Mouse (Mus musculus) layer of hippocampus, postnatal 10 days (tissue): ENCODE data around the gene Gm10065. TPM values are rescaled to one million over a fixed set of nuclear protein-coding genes. Genes with fewer than 3 reads are reported as not detected.

Source experiments
- DNase-seq, 2 experiments: peaks; one replicate each; pipeline ENCODE4 v3.0.0; 2021; ENCODE audit warnings: low spot score in 2 of 2
- microRNA-seq, 2 experiments: library from miRNA; unstranded; fragments of <30 nt; microRNA quantifications; one replicate each; pipeline ENCODE4 v1.2.0; 2021
- total RNA-seq, 2 experiments: library from RNA; stranded (reverse); gene quantifications; 2 replicates each; pipeline ENCODE4 v1.2.3; 2021

Gene Gm10065
- total RNA-seq, 2 experiments from 2014 or later: not detected

- DNase-seq: no peak
Observed at GRCm38 (mm10) chr13:21435476-21435875, 43.8 kb downstream of the Gm10065 start.

Small RNA genes within 50 kb of the gene (microRNA-seq; reads per million reads assigned to microRNA genes)
- 0 reads per million in 2 experiments for gene Mir1896

Other genes with a start within 250 kb of the Gm10065 start
- not detected for gene Gpx5, start 186.7 kb downstream of the Gm10065 start, total RNA-seq
- not detected for gene Gpx6, start 167.3 kb downstream of the Gm10065 start, total RNA-seq
- not detected for gene Olfr1367, start 132.5 kb downstream of the Gm10065 start, total RNA-seq
- 10 to 100 TPM in 1 of 2 experiments, 1 to 10 TPM in 1; 9.9 to 10.2 TPM for gene Zscan12, start 116.6 kb downstream of the Gm10065 start, total RNA-seq
- 10 to 100 TPM; 41.7 to 42.0 TPM for gene Zkscan3, start 76.7 kb downstream of the Gm10065 start, total RNA-seq
- 1 to 10 TPM; 1.4 to 1.7 TPM for gene Pgbd1, start 38.4 kb downstream of the Gm10065 start, total RNA-seq
- gene Zscan26, start 25.7 kb downstream of the Gm10065 start, total RNA-seq: 10 to 100 TPM; 26.9 to 29.4 TPM
- gene Nkapl, start 10.9 kb downstream of the Gm10065 start, total RNA-seq: 1 to 10 TPM; 1.0 to 1.2 TPM
- gene Zkscan4, start 534 bp downstream of the Gm10065 start, total RNA-seq: 1 to 10 TPM; 6.6 to 7.9 TPM
- gene AK157302, start 15.8 kb upstream of the Gm10065 start, total RNA-seq: 10 to 100 TPM; 16.0 to 17.7 TPM
- gene Gm11273, start 22.0 kb upstream of the Gm10065 start, total RNA-seq: 10 to 100 TPM; 48.8 to 72.4 TPM
- 10 to 100 TPM; 12.9 to 15.9 TPM for gene Zkscan8, start 51.7 kb upstream of the Gm10065 start, total RNA-seq
- not detected for gene Olfr1366, start 63.4 kb upstream of the Gm10065 start, total RNA-seq
- gene Olfr1535, start 80.5 kb upstream of the Gm10065 start, total RNA-seq: not detected
- not detected for gene Olfr1364, start 102.3 kb upstream of the Gm10065 start, total RNA-seq
- gene Olfr1362, start 134.6 kb upstream of the Gm10065 start, total RNA-seq: not detected
- not detected for gene Olfr11, start 163.1 kb upstream of the Gm10065 start, total RNA-seq
- not detected for gene Olfr1361, start 183.9 kb upstream of the Gm10065 start, total RNA-seq
- not detected for gene Olfr1360, start 198.0 kb upstream of the Gm10065 start, total RNA-seq
- not detected for gene Olfr1359, start 218.7 kb upstream of the Gm10065 start, total RNA-seq
- 10 to 100 TPM; 55.7 to 83.1 TPM for gene Hist1h2bl, start 236.7 kb upstream of the Gm10065 start, total RNA-seq
- gene Hist1h2ai, start 237.0 kb upstream of the Gm10065 start, total RNA-seq: 10 to 100 TPM; 69.8 to 77.4 TPM
- 100 to 1,000 TPM; 100 to 141 TPM for gene Hist1h3h, start 238.2 kb upstream of the Gm10065 start, total RNA-seq
- gene Hist1h2bm, start 242.6 kb upstream of the Gm10065 start, total RNA-seq: 10 to 100 TPM; 17.6 to 20.3 TPM